Mouse (Mus musculus) embryonic facial prominence, embryonic 14.5 days (tissue): ENCODE measurements around the gene Pea15a. TPM values are rescaled to one million over a fixed set of nuclear protein-coding genes. Genes with fewer than 3 reads are reported as not detected.
"Not testable (repeated sequence)": the region's sequence is repeated elsewhere in the genome, so short reads cannot be mapped to it uniquely, and the experiment has no call there.

Source experiments
- ATAC-seq: fragments of 200-750 bp; cut with Nextera tagmentation; 2 replicates; pipeline ENCODE4 v1.8.0; 2017; ENCODE audit warnings: low read depth, moderate number of reproducible peaks, moderate TSS enrichment
- DNase-seq: peaks from one replicate; pipeline ENCODE4 v3.0.0-alpha.2; 2015; ENCODE audit warnings: low spot score
- H3K27ac ChIP-seq: fragments of 300-500 bp; sonication (generic); replicated peaks from 2 replicates; pipeline ENCODE4 v1.5.1; 2014; ENCODE audit warnings: low read depth, mild to moderate bottlenecking, low read length, moderate library complexity
- H3K27me3 ChIP-seq: fragments of 300-500 bp; sonication (generic); replicated peaks from 2 replicates; pipeline ENCODE4 v1.6.1; 2014; ENCODE audit warnings: low read length; ENCODE audit not compliant: control insufficient read depth, insufficient read depth
- H3K36me3 ChIP-seq: fragments of 300-500 bp; sonication (generic); 2 replicates; pipeline ENCODE4 v1.6.1; 2014; ENCODE audit warnings: low read length, mixed read lengths; ENCODE audit not compliant: control insufficient read depth, insufficient read depth
- H3K4me1 ChIP-seq: fragments of 300-500 bp; sonication (generic); 2 replicates; pipeline ENCODE4 v1.6.1; 2014; ENCODE audit warnings: antibody characterized with exemption, low read length; ENCODE audit not compliant: control insufficient read depth, insufficient read depth
- H3K4me2 ChIP-seq: fragments of 300-500 bp; sonication (generic); 2 replicates; pipeline ENCODE4 v1.6.1; 2014; ENCODE audit warnings: low read depth, mild to moderate bottlenecking, low read length, moderate library complexity, mixed read lengths
- H3K4me3 ChIP-seq: fragments of 300-500 bp; sonication (generic); 2 replicates; pipeline ENCODE4 v1.5.1; 2014; ENCODE audit warnings: low read depth, mild to moderate bottlenecking, low read length
- H3K9ac ChIP-seq: fragments of 300-500 bp; sonication (generic); 2 replicates; pipeline ENCODE4 v1.6.1; 2014; ENCODE audit warnings: low read depth, mild to moderate bottlenecking, low read length, moderate library complexity, mixed read lengths
- H3K9me3 ChIP-seq: fragments of 300-500 bp; sonication (generic); 2 replicates; pipeline ENCODE4 v1.6.1; 2016; ENCODE audit warnings: low read length; ENCODE audit not compliant: control insufficient read depth
- WGBS: fragments of 180-500 bp; shearing (Covaris S2); extraction: QIAGEN DNeasy Blood & Tissue Kit; methylation state at CpG from one replicate; pipeline ENCODE4 v1.1.7; 2014; 5-methylcytosine and 5-hydroxymethylcytosine counted together
- polyA plus RNA-seq: library from polyadenylated mRNA; unstranded; fragments of >200 nt; fragmentation: Nextera tagmentation; extraction: Ambion mirVana; gene quantifications from 2 replicates; pipeline ENCODE4 v1.2.1, GENCODE M21; 2014

Gene Pea15a
- 149 and 150 TPM in 2 replicates for polyA plus RNA-seq

GRCm38 (mm10) chr1:172206141-172206917 is at the start of gene Pea15a:
Gene Pea15a (minus strand): TSS chr1:172206804.
- H3K4me3 ChIP-seq = peak within 1 kb of the TSS; percentile 63
- H3K4me1 ChIP-seq = peaks cover 53% of the 10 kb centered on the region
- H3K36me3 ChIP-seq = peaks cover 3% of the 10 kb centered on the region; the same call in 1 of the 2 replicates
- WGBS = under 1% methylated on average over 26 of the region's 40 CpGs
- DNase-seq = peak; percentile 90
- peak within 1 kb of the TSS; percentile 76 for H3K4me2 ChIP-seq
- peak within 1 kb of the TSS; percentile 81 for H3K9ac ChIP-seq
- peak; percentile 80 for ATAC-seq
- no peaks in the 10 kb centered on the region for H3K27me3 ChIP-seq
- H3K9me3 ChIP-seq = no peaks in the 10 kb centered on the region
- peak within 1 kb of the TSS; percentile 78 for H3K27ac ChIP-seq

- no peak overlapping the region for H3K4me2 ChIP-seq
- peak; percentile 75 for ATAC-seq
- H3K4me3 ChIP-seq = no peak overlapping the region
- H3K36me3 ChIP-seq = no peaks in the 10 kb centered on the region
- DNase-seq = peak; percentile 51
- peaks cover 12% of the 10 kb centered on the region for H3K27me3 ChIP-seq
- H3K4me1 ChIP-seq = peaks cover 5% of the 10 kb centered on the region; the same call in 1 of the 2 replicates
- no peak overlapping the region for H3K27ac ChIP-seq
- H3K9me3 ChIP-seq = no peaks in the 10 kb centered on the region
- H3K9ac ChIP-seq = no peak overlapping the region
- WGBS = 37% methylated on average over 2 of the region's 2 CpGs
Observed at GRCm38 (mm10) chr1:172247679-172248078, 41.1 kb upstream of the Pea15a start.

- no peaks in the 10 kb centered on the region for H3K9me3 ChIP-seq
- no peak overlapping the region for H3K4me3 ChIP-seq
- peaks cover 5% of the 10 kb centered on the region; the same call in 1 of the 2 replicates for H3K4me1 ChIP-seq
- no peak overlapping the region for H3K9ac ChIP-seq
- H3K27ac ChIP-seq = no peak overlapping the region
- peaks cover 12% of the 10 kb centered on the region for H3K27me3 ChIP-seq
- 59% methylated on average over 4 of the region's 4 CpGs for WGBS
- no peak for DNase-seq
- ATAC-seq = no peak
- H3K4me2 ChIP-seq = no peak overlapping the region
- H3K36me3 ChIP-seq = no peaks in the 10 kb centered on the region
Observed at GRCm38 (mm10) chr1:172247216-172247615, 40.6 kb upstream of the Pea15a start.

GRCm38 (mm10) chr1:172244645-172245044 is 38.0 kb upstream of the Pea15a start:
- ATAC-seq, H3K4me3 ChIP-seq, H3K4me1 ChIP-seq, H3K9me3 ChIP-seq, H3K36me3 ChIP-seq, H3K9ac ChIP-seq, H3K27ac ChIP-seq, DNase-seq: not testable (repeated sequence)
- Histone ChIP-seq H3K4me2 (peak overlapping the region; percentile 24; the same call in 1 of the 2 replicates), H3K27me3 (peaks cover 12% of the 10 kb centered on the region)
- WGBS = 41% methylated on average over 23 of the region's 23 CpGs

- ATAC-seq (no peak), DNase-seq (no peak)
- Histone ChIP-seq H3K9me3 (no peaks in the 10 kb centered on the region), H3K9ac (0 out of 2 replicates have a peak overlapping the region, but pooled peaks have one; percentile 19), H3K36me3 (no peaks in the 10 kb centered on the region), H3K4me3 (no peak overlapping the region), H3K4me2 (peak overlapping the region; percentile 24), H3K4me1 (peaks cover 5% of the 10 kb centered on the region; the same call in 1 of the 2 replicates), H3K27ac (no peak overlapping the region), H3K27me3 (peaks cover 12% of the 10 kb centered on the region)
- WGBS = 30% methylated on average over 16 of the region's 16 CpGs
Observed at GRCm38 (mm10) chr1:172243547-172244205, 37.1 kb upstream of the Pea15a start.

- H3K36me3 ChIP-seq = no peaks in the 10 kb centered on the region
- no peak overlapping the region for H3K27ac ChIP-seq
- peak; percentile 87 for ATAC-seq
- no peak overlapping the region for H3K4me3 ChIP-seq
- no peaks in the 10 kb centered on the region for H3K9me3 ChIP-seq
- peaks cover 12% of the 10 kb centered on the region for H3K27me3 ChIP-seq
- DNase-seq = peak; percentile 84
- no peak overlapping the region for H3K4me2 ChIP-seq
- 35% methylated on average over 2 of the region's 2 CpGs for WGBS
- peaks cover 5% of the 10 kb centered on the region; the same call in 1 of the 2 replicates for H3K4me1 ChIP-seq
- H3K9ac ChIP-seq = no peak overlapping the region
Observed at GRCm38 (mm10) chr1:172242401-172242800, 35.8 kb upstream of the Pea15a start.

- H3K4me2 ChIP-seq = no peak overlapping the region
- H3K4me1 ChIP-seq = peaks cover 5% of the 10 kb centered on the region; the same call in 1 of the 2 replicates
- peaks cover 12% of the 10 kb centered on the region for H3K27me3 ChIP-seq
- H3K9me3 ChIP-seq = no peaks in the 10 kb centered on the region
- no peak overlapping the region for H3K27ac ChIP-seq
- no peak for DNase-seq
- no peak overlapping the region for H3K4me3 ChIP-seq
- H3K36me3 ChIP-seq = no peaks in the 10 kb centered on the region
- 63% methylated on average over 6 of the region's 6 CpGs for WGBS
- ATAC-seq = no peak
- no peak overlapping the region for H3K9ac ChIP-seq
Observed at GRCm38 (mm10) chr1:172240945-172241708, 34.5 kb upstream of the Pea15a start.

GRCm38 (mm10) chr1:172229215-172229614 is 22.6 kb upstream of the Pea15a start:
- ATAC-seq = no peak
- no peaks in the 10 kb centered on the region for H3K9me3 ChIP-seq
- H3K36me3 ChIP-seq = no peaks in the 10 kb centered on the region
- H3K4me1 ChIP-seq = no peaks in the 10 kb centered on the region
- no peak overlapping the region for H3K27ac ChIP-seq
- H3K4me3 ChIP-seq = no peak overlapping the region
- DNase-seq = no peak
- no peak overlapping the region for H3K4me2 ChIP-seq
- no peaks in the 10 kb centered on the region for H3K27me3 ChIP-seq
- H3K9ac ChIP-seq = no peak overlapping the region
- 67% methylated on average over 1 of the region's 1 CpGs for WGBS
